9 mouse cellular contexts compared by ENCODE assay signal in the genomic region with DNA sequence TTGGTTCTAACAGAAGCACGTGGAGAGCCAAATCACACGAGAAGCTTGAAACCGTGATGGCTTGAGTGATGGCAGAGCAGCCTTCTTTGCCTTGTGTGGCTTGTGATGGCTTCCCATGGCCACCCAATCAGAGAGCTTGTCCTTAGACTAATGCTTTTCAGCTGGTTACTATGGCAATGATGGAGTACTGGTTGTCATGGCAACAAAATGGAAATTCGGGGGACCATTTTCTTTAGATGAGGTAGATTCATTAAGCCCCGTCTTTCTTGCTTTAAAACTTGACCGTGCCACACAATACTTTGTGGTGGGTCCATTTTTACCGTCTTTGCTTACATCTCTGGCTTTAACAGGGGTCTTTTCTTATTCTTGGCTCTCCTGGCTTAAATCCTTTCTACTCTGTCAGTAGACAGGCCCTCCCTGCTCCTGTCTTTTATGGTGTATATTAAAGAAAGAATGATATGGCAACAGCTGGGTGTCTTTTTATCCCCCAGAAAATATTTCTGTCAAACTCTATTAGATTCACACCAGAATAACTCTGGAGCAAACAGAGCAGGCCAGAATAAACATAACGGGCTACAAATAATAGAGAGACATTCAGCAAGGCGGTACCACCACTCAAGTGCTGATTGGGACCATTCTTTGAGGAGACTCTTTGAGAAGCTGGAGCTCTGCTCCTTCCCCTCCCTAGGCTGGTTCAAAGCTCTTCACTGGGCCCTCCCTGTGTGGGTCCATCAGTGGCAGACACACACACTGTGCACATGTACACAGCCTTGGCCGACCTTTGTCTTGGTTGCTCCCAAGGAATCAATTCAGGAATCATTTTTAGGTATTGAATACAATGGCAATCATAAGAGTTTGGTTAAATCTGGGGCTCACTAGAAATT. TPM values are rescaled to one million over a fixed set of nuclear protein-coding genes. Genes with fewer than 3 reads are reported as not detected.
DNase-seq lines count a peak whose midpoint lies in the region; ATAC-seq lines count a peak whose summit lies in the region.
"Had no signal": no experiment of that assay in that cellular context is flagged by ENCODE, and none has a peak within 500 bp of the region (broad histone marks: within the 10 kb centered on the region; RNA-seq: fewer than 3 reads in every experiment).

No protein-coding gene starts in this region.

- H3K36me3 ChIP-seq in neural tube, embryonic 11.5 days (ENCODE audit: control insufficient read depth, insufficient read depth, low read length): no peaks in the 10 kb centered on the region
- H3K36me3 ChIP-seq in hindbrain, embryonic 10.5 days: no peaks in the 10 kb centered on the region
- H3K36me3 ChIP-seq in midbrain, embryonic 11.5 days (ENCODE audit: control insufficient read depth, insufficient read depth, low read length): no peaks in the 10 kb centered on the region

- 62% methylated on average over 10 of the region's 10 CpGs for WGBS in neural tube, embryonic 11.5 days
- WGBS in hindbrain, embryonic 10.5 days: 75% methylated on average over 10 of the region's 10 CpGs
- WGBS in midbrain, embryonic 11.5 days: 47% methylated on average over 10 of the region's 10 CpGs

- H3K27ac ChIP-seq in neural tube, embryonic 11.5 days (ENCODE audit: low read depth, low read length): no peak overlapping the region
- no peak overlapping the region for H3K27ac ChIP-seq in hindbrain, embryonic 10.5 days
- no peak overlapping the region for H3K27ac ChIP-seq in midbrain, embryonic 11.5 days (ENCODE audit: low read depth, low read length)

- no peaks in the 10 kb centered on the region for H3K9me3 ChIP-seq in neural tube, embryonic 11.5 days (ENCODE audit: control insufficient read depth, low read length)
- no peaks in the 10 kb centered on the region for H3K9me3 ChIP-seq in hindbrain, embryonic 10.5 days
- no peaks in the 10 kb centered on the region for H3K9me3 ChIP-seq in midbrain, embryonic 11.5 days (ENCODE audit: control insufficient read depth, low read length)

- no peak overlapping the region for H3K9ac ChIP-seq in neural tube, embryonic 11.5 days (ENCODE audit: low read length)
- H3K9ac ChIP-seq in midbrain, embryonic 11.5 days (ENCODE audit: low read length): no peak overlapping the region

- no peak overlapping the region for H3K4me3 ChIP-seq in neural tube, embryonic 11.5 days (ENCODE audit: low read depth, low read length)
- H3K4me3 ChIP-seq in hindbrain, embryonic 10.5 days: no peak overlapping the region
- H3K4me3 ChIP-seq in midbrain, embryonic 11.5 days (ENCODE audit: low read depth, low read length): no peak overlapping the region

- no peaks in the 10 kb centered on the region for H3K27me3 ChIP-seq in neural tube, embryonic 11.5 days (ENCODE audit: control insufficient read depth, insufficient read depth, low read length)
- no peaks in the 10 kb centered on the region for H3K27me3 ChIP-seq in hindbrain, embryonic 10.5 days (ENCODE audit: insufficient read depth, poor library complexity, severe bottlenecking)
- no peaks in the 10 kb centered on the region for H3K27me3 ChIP-seq in midbrain, embryonic 11.5 days (ENCODE audit: control insufficient read depth, insufficient read depth, low read length)

- H3K4me1 ChIP-seq in neural tube, embryonic 11.5 days (ENCODE audit: control insufficient read depth, insufficient read depth, low read length): no peaks in the 10 kb centered on the region
- peaks cover 6% of the 10 kb centered on the region; the same call in 1 of the 2 replicates for H3K4me1 ChIP-seq in hindbrain, embryonic 10.5 days (replicated peaks)
- peaks cover 9% of the 10 kb centered on the region for H3K4me1 ChIP-seq in midbrain, embryonic 11.5 days (ENCODE audit: control insufficient read depth, insufficient read depth, low read length)

- peak; percentile 92 for ATAC-seq in neural tube, embryonic 11.5 days (ENCODE audit: insufficient read depth, low FRiP score, low TSS enrichment)
- peak; percentile 94 for ATAC-seq in midbrain, embryonic 11.5 days (ENCODE audit: low FRiP score)
- no peak for ATAC-seq in granulocyte monocyte progenitor cell, adult 5-6 weeks (replicated peaks; ENCODE audit: poor library complexity, severe bottlenecking)

- DNase-seq in neural tube, embryonic 11.5 days (ENCODE audit: low spot score): peak; percentile 59
- no peak for DNase-seq in neural tube, embryonic 10.5 days (ENCODE audit: extremely low spot score, low spot score)
- peak; percentile 27 for DNase-seq in hindbrain, embryonic 10.5 days (ENCODE audit: low spot score)
- DNase-seq in midbrain, embryonic 11.5 days (ENCODE audit: low spot score, missing footprints): peak; percentile 96
- peak; percentile 49 for DNase-seq in right cerebral cortex, postnatal 4 days
- DNase-seq in gastrocnemius, postnatal 10 days: no peak
- DNase-seq in cerebellum, adult 18-20 months: no peak
- DNase-seq: cerebellum, postnatal 25 days had no signal

- H3K4me2 ChIP-seq in neural tube, embryonic 11.5 days (ENCODE audit: low read depth): no peak overlapping the region
- no peak overlapping the region for H3K4me2 ChIP-seq in midbrain, embryonic 11.5 days

RNA-seq across cellular contexts. Expression of a gene that starts 25.7 kb away (rescaled TPM):
- 2.7 and 2.9 TPM in 2 replicates for polyA plus RNA-seq in neural tube, embryonic 11.5 days (2014; fragmentation: Nextera tagmentation; extraction: Ambion mirVana)
- polyA plus RNA-seq in hindbrain, embryonic 10.5 days (2016; fragmentation: Nextera tagmentation; extraction: Ambion mirVana): 2.5 and 3.0 TPM in 2 replicates
- 3.1 and 3.4 TPM in 2 replicates for polyA plus RNA-seq in midbrain, embryonic 11.5 days (2014; fragmentation: Nextera tagmentation; extraction: Ambion mirVana)
- 1 to 10 TPM; 1.6 to 2.4 TPM for total RNA-seq in gastrocnemius, postnatal 10 days (2021)
- total RNA-seq in granulocyte monocyte progenitor cell, adult 5-6 weeks (2014; fragmentation: Nextera tagmentation): 10.4 and 12.0 TPM in 2 replicates
- 2.8 and 4.8 TPM in 2 replicates for total RNA-seq in granulocyte monocyte progenitor cell, adult 5-6 weeks (2017)

Comparison
In these comparisons a context has a peak if more than half of its experiments do, and no peak if none do; other contexts are left out.
1. DNase-seq: peak in neural tube, embryonic 11.5 days (single experiment), hindbrain, embryonic 10.5 days (single experiment), midbrain, embryonic 11.5 days (single experiment) and right cerebral cortex, postnatal 4 days (single experiment); none in neural tube, embryonic 10.5 days (single experiment), gastrocnemius, postnatal 10 days (single experiment) and cerebellum, adult 18-20 months (0 of 2).